Mouse (Mus musculus): ENCODE measurements around the gene Rgs10. TPM values are rescaled to one million over a fixed set of nuclear protein-coding genes. Genes with fewer than 3 reads are reported as not detected.

The Rgs10 gene
- total and polyA plus RNA-seq, 3 experiments = 5.0 to 14.3 (median 9.8) TPM

- DNase-seq = peak in 1 of 2 experiments; percentile 9
- H3K9ac ChIP-seq (ENCODE audit: low read depth, low read length) = no peak overlapping the region
- intact Hi-C loops (cut with DNase I) = loop anchor here (10.0 kb wide), 1 partner anchor 345 kb away; no protein-coding TSS in a partner anchor
Observed at GRCm38 (mm10) chr7:128359741-128360140, 58.8 kb downstream of the Rgs10 start.

GRCm38 (mm10) chr7:128359164-128359563 is 59.4 kb downstream of the Rgs10 start:
- Histone ChIP-seq H3K36me3 (ENCODE audit: control insufficient read depth, insufficient read depth, low read length) (no peaks in the 10 kb centered on the region), H3K4me3 (no peak overlapping the region), H3K27me3 (ENCODE audit: control insufficient read depth, insufficient read depth, low read length) (no peaks in the 10 kb centered on the region), H3K79me2 (replicated peaks; ENCODE audit: control insufficient read depth, insufficient read depth, low read length) (no peaks in the 10 kb centered on the region), H3K9ac (ENCODE audit: low read depth, low read length) (no peak overlapping the region), H3K4me1 (ENCODE audit: control insufficient read depth, insufficient read depth, low read length) (no peaks in the 10 kb centered on the region), H3K27ac (no peak overlapping the region)
- TF ChIP-seq POLR2A (IDR thresholded peaks at IDR 0.05; ENCODE audit: insufficient read depth, low read depth, low read length) = no peak
- TF ChIP-seq CTCF (IDR thresholded peaks at IDR 0.05) = no peak
- TF ChIP-seq EP300 (IDR thresholded peaks at IDR 0.05; ENCODE audit: insufficient read depth, low read depth, low read length) = no peak
- intact Hi-C loops (cut with DNase I) = loop anchor here (10.0 kb wide), 1 partner anchor 346 kb away; no protein-coding TSS in a partner anchor
- 51% methylated on average over 7 of the region's 7 CpGs for WGBS
- peak in 1 of 2 experiments; percentile 14 for DNase-seq

More at GRCm38 (mm10) chr7:128359741-128360140, 58.8 kb downstream of the Rgs10 start:
- no peaks in the 10 kb centered on the region for H3K36me3 ChIP-seq (ENCODE audit: control insufficient read depth, insufficient read depth, low read length)
- H3K27ac ChIP-seq = no peak overlapping the region
- no peaks in the 10 kb centered on the region for H3K4me1 ChIP-seq (ENCODE audit: control insufficient read depth, insufficient read depth, low read length)
- WGBS = 73% methylated on average over 9 of the region's 9 CpGs
- H3K79me2 ChIP-seq (replicated peaks; ENCODE audit: control insufficient read depth, insufficient read depth, low read length) = no peaks in the 10 kb centered on the region
- no peaks in the 10 kb centered on the region for H3K27me3 ChIP-seq (ENCODE audit: control insufficient read depth, insufficient read depth, low read length)
- no peak overlapping the region for H3K4me3 ChIP-seq
- peak; percentile 10; the same call in 1 of the 2 replicates for TF ChIP-seq CTCF (IDR thresholded peaks at IDR 0.05)
- TF ChIP-seq EP300 (IDR thresholded peaks at IDR 0.05; ENCODE audit: insufficient read depth, low read depth, low read length) = no peak

- Histone ChIP-seq H3K27me3 (ENCODE audit: control insufficient read depth, insufficient read depth, low read length) (no peaks in the 10 kb centered on the region), H3K79me2 (replicated peaks; ENCODE audit: control insufficient read depth, insufficient read depth, low read length) (no peaks in the 10 kb centered on the region), H3K4me1 (ENCODE audit: control insufficient read depth, insufficient read depth, low read length) (no peaks in the 10 kb centered on the region), H3K27ac (no peak overlapping the region), H3K4me3 (no peak overlapping the region), H3K9ac (ENCODE audit: low read depth, low read length) (no peak overlapping the region), H3K36me3 (ENCODE audit: control insufficient read depth, insufficient read depth, low read length) (no peaks in the 10 kb centered on the region)
- WGBS = 68% methylated on average over 9 of the region's 9 CpGs
- TF ChIP-seq POLR2A (IDR thresholded peaks at IDR 0.05; ENCODE audit: insufficient read depth, low read depth, low read length) = no peak
- no peak for TF ChIP-seq CTCF (IDR thresholded peaks at IDR 0.05)
- TF ChIP-seq EP300 (IDR thresholded peaks at IDR 0.05; ENCODE audit: insufficient read depth, low read depth, low read length) = no peak
- intact Hi-C loops (cut with DNase I) = loop anchor here (10.0 kb wide), 1 partner anchor 346 kb away; no protein-coding TSS in a partner anchor
- peak in 1 of 2 experiments; percentile 15 for DNase-seq
Observed at GRCm38 (mm10) chr7:128358741-128359140, 59.8 kb downstream of the Rgs10 start.

- 61% methylated on average over 9 of the region's 9 CpGs for WGBS
- Histone ChIP-seq H3K4me1 (ENCODE audit: control insufficient read depth, insufficient read depth, low read length) (no peaks in the 10 kb centered on the region), H3K9ac (ENCODE audit: low read depth, low read length) (no peak overlapping the region), H3K4me3 (no peak overlapping the region), H3K27me3 (ENCODE audit: control insufficient read depth, insufficient read depth, low read length) (no peaks in the 10 kb centered on the region), H3K36me3 (ENCODE audit: control insufficient read depth, insufficient read depth, low read length) (no peaks in the 10 kb centered on the region), H3K79me2 (replicated peaks; ENCODE audit: control insufficient read depth, insufficient read depth, low read length) (no peaks in the 10 kb centered on the region), H3K27ac (no peak overlapping the region)
- TF ChIP-seq CTCF (IDR thresholded peaks at IDR 0.05) = peak; percentile 70
- TF ChIP-seq EP300 (IDR thresholded peaks at IDR 0.05; ENCODE audit: insufficient read depth, low read depth, low read length) = no peak
- TF ChIP-seq POLR2A (IDR thresholded peaks at IDR 0.05; ENCODE audit: insufficient read depth, low read depth, low read length) = no peak
- intact Hi-C loops (cut with DNase I) = loop anchor here (10.0 kb wide), 1 partner anchor 348 kb away; no protein-coding TSS in a partner anchor
- DNase-seq = peak in 1 of 2 experiments; percentile 19
Observed at GRCm38 (mm10) chr7:128356868-128357755, 61.4 kb downstream of the Rgs10 start.

- Histone ChIP-seq H3K27ac (no peak overlapping the region), H3K36me3 (ENCODE audit: control insufficient read depth, insufficient read depth, low read length) (no peaks in the 10 kb centered on the region), H3K9ac (ENCODE audit: low read depth, low read length) (no peak overlapping the region), H3K4me3 (no peak overlapping the region), H3K79me2 (replicated peaks; ENCODE audit: control insufficient read depth, insufficient read depth, low read length) (no peaks in the 10 kb centered on the region), H3K27me3 (ENCODE audit: control insufficient read depth, insufficient read depth, low read length) (no peaks in the 10 kb centered on the region), H3K4me1 (ENCODE audit: control insufficient read depth, insufficient read depth, low read length) (no peaks in the 10 kb centered on the region)
- WGBS = 87% methylated on average over 5 of the region's 5 CpGs
- DNase-seq = no peak
- intact Hi-C loops (cut with DNase I) = loop anchor here (10.0 kb wide), 1 partner anchor 349 kb away; no protein-coding TSS in a partner anchor
- TF ChIP-seq POLR2A (IDR thresholded peaks at IDR 0.05; ENCODE audit: insufficient read depth, low read depth, low read length) = no peak
- no peak for TF ChIP-seq EP300 (IDR thresholded peaks at IDR 0.05; ENCODE audit: insufficient read depth, low read depth, low read length)
- TF ChIP-seq CTCF (IDR thresholded peaks at IDR 0.05) = no peak
Observed at GRCm38 (mm10) chr7:128355463-128355862, 63.1 kb downstream of the Rgs10 start.

- Histone ChIP-seq H3K4me1 (ENCODE audit: control insufficient read depth, insufficient read depth, low read length) (peaks cover 2% of the 10 kb centered on the region), H3K9ac (ENCODE audit: low read depth, low read length) (no peak overlapping the region), H3K27me3 (ENCODE audit: control insufficient read depth, insufficient read depth, low read length) (no peaks in the 10 kb centered on the region), H3K36me3 (ENCODE audit: control insufficient read depth, insufficient read depth, low read length) (no peaks in the 10 kb centered on the region), H3K4me3 (no peak overlapping the region), H3K79me2 (replicated peaks; ENCODE audit: control insufficient read depth, insufficient read depth, low read length) (no peaks in the 10 kb centered on the region), H3K27ac (no peak overlapping the region)
- TF ChIP-seq POLR2A (IDR thresholded peaks at IDR 0.05; ENCODE audit: insufficient read depth, low read depth, low read length) (no peak), EP300 (IDR thresholded peaks at IDR 0.05; ENCODE audit: insufficient read depth, low read depth, low read length) (no peak), CTCF (IDR thresholded peaks at IDR 0.05) (no peak)
- whole genome bisulfite sequencing = 68% methylated on average over 3 of the region's 3 CpGs
- intact Hi-C loops (cut with DNase I) = loop anchor here (10.0 kb wide), 1 partner anchor 352 kb away; no protein-coding TSS in a partner anchor
- DNase-seq = no peak
Observed at GRCm38 (mm10) chr7:128352721-128353120, 65.8 kb downstream of the Rgs10 start.

All from heart, adult 2 months (tissue).